In the genomic region with DNA sequence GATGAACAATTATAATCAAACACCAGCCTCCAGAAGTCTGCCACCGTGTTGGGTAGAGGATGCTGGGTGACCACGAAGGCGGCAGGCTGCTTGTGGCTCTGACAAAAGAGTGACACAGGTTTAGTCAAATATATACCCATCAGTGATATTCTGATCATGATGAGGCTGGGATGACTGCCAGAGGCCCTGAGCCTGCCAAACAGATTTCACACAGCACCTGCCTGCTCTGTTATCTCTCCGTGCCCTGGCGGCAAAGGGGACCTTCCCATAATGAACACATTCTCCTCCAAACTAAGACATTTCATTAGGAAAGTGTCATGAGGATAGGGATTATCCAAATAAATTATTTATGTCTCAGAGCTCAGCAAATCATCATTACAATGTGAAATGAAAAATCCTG, we compare ENCODE assay signal across 16 mouse cellular contexts.
DNase-seq lines count a peak whose midpoint lies in the region.
"Had no signal": no experiment of that assay in that cellular context is flagged by ENCODE, and none has a peak within 500 bp of the region (broad histone marks: within the 10 kb centered on the region; RNA-seq: fewer than 3 reads in every experiment).

No protein-coding gene starts in this region.

- H3K4me1 ChIP-seq in embryonic facial prominence, embryonic 10.5 days: no peaks in the 10 kb centered on the region
- H3K4me1 ChIP-seq: forebrain, embryonic 10.5 days; heart, embryonic 15.5 days; liver, embryonic 15.5 days had no signal

- 91% methylated on average over 5 of the region's 5 CpGs for WGBS in embryonic facial prominence, embryonic 10.5 days

- peak; percentile 80 for DNase-seq in left cerebral cortex, postnatal 4 days
- no peak for DNase-seq in left cerebral cortex, postnatal 14 days (ENCODE audit: low spot score in 2 of 2)
- DNase-seq in cerebellum, adult 11-12 months: peak; percentile 56
- DNase-seq in cerebellum, postnatal 10 days: peak; percentile 92
- DNase-seq in heart, postnatal 10 days: no peak
- DNase-seq in embryonic facial prominence, embryonic 10.5 days (ENCODE audit: low spot score): no peak
- no peak for DNase-seq in liver
- DNase-seq: adrenal gland, postnatal 36 days; heart, adult 2 months; kidney, adult 2 months; kidney, postnatal 14 days; right cerebral cortex, postnatal 4 days had no signal

- H3K27me3 ChIP-seq in embryonic facial prominence, embryonic 10.5 days (replicated peaks; ENCODE audit: low read depth, poor library complexity, severe bottlenecking): no peaks in the 10 kb centered on the region
- H3K27me3 ChIP-seq: heart, embryonic 15.5 days; liver, embryonic 15.5 days had no signal

- H3K36me3 ChIP-seq in embryonic facial prominence, embryonic 10.5 days (replicated peaks): no peaks in the 10 kb centered on the region
- H3K36me3 ChIP-seq: forebrain, embryonic 10.5 days; heart, embryonic 15.5 days; liver, embryonic 15.5 days had no signal

- H3K4me3 ChIP-seq in embryonic facial prominence, embryonic 10.5 days: no peak overlapping the region
- H3K4me3 ChIP-seq: forebrain, embryonic 10.5 days; heart, adult 2 months; heart, embryonic 15.5 days; liver, embryonic 15.5 days had no signal

- H3K27ac ChIP-seq in embryonic facial prominence, embryonic 10.5 days (replicated peaks): no peak overlapping the region
- H3K27ac ChIP-seq: forebrain, embryonic 10.5 days; heart, adult 2 months; heart, embryonic 15.5 days; liver, embryonic 15.5 days; stomach, postnatal 0 days had no signal

- no peaks in the 10 kb centered on the region for H3K9me3 ChIP-seq in embryonic facial prominence, embryonic 10.5 days
- H3K9me3 ChIP-seq: forebrain, embryonic 10.5 days; heart, embryonic 15.5 days; liver, embryonic 15.5 days had no signal

- intact Hi-C loops in left cerebral cortex, postnatal 4 days (cut with DNase I): no loop called here
- intact Hi-C loops in left cerebral cortex, postnatal 14 days (cut with DNase I): no loop called here
- intact Hi-C loops in heart, postnatal 10 days (cut with DNase I): no loop called here

Comparison
In these comparisons a context has a peak if more than half of its experiments do, and no peak if none do; other contexts are left out.
1. DNase-seq: peak in left cerebral cortex, postnatal 4 days (single experiment), cerebellum, adult 11-12 months (single experiment) and cerebellum, postnatal 10 days (2 of 2); none in left cerebral cortex, postnatal 14 days (0 of 2), heart, postnatal 10 days (0 of 2), embryonic facial prominence, embryonic 10.5 days (single experiment) and liver (single experiment).